Mouse (Mus musculus) kidney, adult 2 months (tissue): ENCODE data around the gene Il18r1. TPM values are rescaled to one million over a fixed set of nuclear protein-coding genes. Genes with fewer than 3 reads are reported as not detected.
A peak's percentile ranks its signal among the peaks of the same experiment; 100 is the strongest.

ENCODE experiments used
- DNase-seq: peaks from one replicate; pipeline ENCODE4 v3.0.0; 2021
- H3K27ac ChIP-seq: fragments of 200-500 bp; 2 replicates; pipeline ENCODE4 v1.5.1; 2012; ENCODE audit warnings: low read depth, low read length, control low read depth, inconsistent platforms; ENCODE audit not compliant: insufficient read depth
- H3K27me3 ChIP-seq: fragments of 200-500 bp; replicated peaks from 2 replicates; pipeline ENCODE4 v1.6.1; 2012; ENCODE audit warnings: mild to moderate bottlenecking, moderate library complexity, low read length, inconsistent platforms; ENCODE audit not compliant: control insufficient read depth, insufficient read depth
- H3K36me3 ChIP-seq: fragments of 200-500 bp; 2 replicates; pipeline ENCODE4 v1.6.1; 2012; ENCODE audit warnings: mild to moderate bottlenecking, moderate library complexity, low read length, inconsistent platforms; ENCODE audit not compliant: control insufficient read depth, insufficient read depth
- H3K4me1 ChIP-seq: fragments of 200-500 bp; 2 replicates; pipeline ENCODE4 v1.6.1; 2011; ENCODE audit warnings: low read length; ENCODE audit not compliant: control insufficient read depth, insufficient read depth
- H3K4me3 ChIP-seq: fragments of 200-500 bp; 2 replicates; pipeline ENCODE4 v1.5.1; 2011; ENCODE audit warnings: mild to moderate bottlenecking, low read depth, low read length, control low read depth; ENCODE audit not compliant: insufficient read depth
- CTCF ChIP-seq: fragments of 200-500 bp; conservative IDR thresholded peaks from 2 replicates; pipeline ENCODE4 v1.5.1; 2011; ENCODE audit warnings: low read depth, mild to moderate bottlenecking, control low read depth, low read length, moderate library complexity, mixed read lengths; ENCODE audit not compliant: insufficient read depth, insufficient read length
- POLR2A ChIP-seq: fragments of 200-500 bp; IDR thresholded peaks from one replicate; pipeline ENCODE4 v1.6.1; 2011; ENCODE audit warnings: low read depth, low read length, control low read depth
- WGBS: fragments of 180-500 bp; shearing (Covaris S2); methylation state at CpG from one replicate; pipeline ENCODE4 v1.1.7; 2018; 5-methylcytosine and 5-hydroxymethylcytosine counted together
- polyA plus RNA-seq: library from polyadenylated mRNA; depleted of rRNA; stranded (reverse); fragments of >200 nt; gene quantifications from 2 replicates; pipeline ENCODE4 v1.2.3, GENCODE M21; 2012

Gene Il18r1
- polyA plus RNA-seq, 1 experiment = 0.58 TPM

DNA sequence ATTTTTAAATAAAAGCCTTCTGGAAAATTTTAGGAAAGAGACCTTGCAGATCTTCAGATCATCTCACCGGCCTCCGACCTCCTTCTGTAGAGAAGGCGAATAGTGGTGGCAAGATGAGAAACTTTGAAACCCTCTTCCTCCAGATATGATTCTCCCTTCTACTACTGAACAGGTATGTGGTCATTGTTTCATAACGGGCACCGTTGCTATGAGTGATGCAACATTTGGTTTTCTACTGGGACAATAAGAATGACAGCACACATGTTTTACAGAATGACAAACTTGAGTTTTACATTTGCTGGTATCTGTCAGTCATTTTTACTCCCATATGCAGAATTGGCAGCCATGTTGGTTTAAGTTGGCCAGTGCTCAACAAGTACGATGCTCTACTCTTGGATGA lies 51.0 kb downstream of the Il18r1 start:
- no peak for DNase-seq
- no peak overlapping the region for H3K27ac ChIP-seq
- no peaks in the 10 kb centered on the region for H3K36me3 ChIP-seq
- H3K4me1 ChIP-seq = no peaks in the 10 kb centered on the region
- TF ChIP-seq POLR2A (no peak), CTCF (no peak)
- WGBS = 93% methylated on average over 6 of the region's 6 CpGs
- H3K27me3 ChIP-seq = no peaks in the 10 kb centered on the region
- no peak overlapping the region for H3K4me3 ChIP-seq

DNA sequence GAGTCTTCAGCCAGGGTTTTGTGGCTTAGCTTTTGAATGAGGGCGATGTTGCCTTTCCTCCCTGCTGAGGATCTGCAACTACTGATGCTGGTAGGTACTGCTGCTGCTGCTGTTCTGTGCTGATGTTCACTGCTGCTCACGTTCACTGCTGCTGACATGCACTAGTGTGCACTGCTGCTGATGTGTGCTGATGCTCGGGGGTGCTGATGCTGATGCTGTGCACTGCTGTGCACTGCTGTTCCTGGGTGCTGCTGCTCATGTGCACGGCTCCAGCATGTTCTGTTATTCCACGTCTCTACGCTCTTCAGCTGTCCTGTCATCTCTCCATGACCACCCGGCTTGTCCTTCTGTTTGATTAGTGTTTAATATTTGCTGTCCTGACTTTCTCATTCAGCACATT lies 57.6 kb downstream of the Il18r1 start:
- Histone ChIP-seq H3K4me3 (no peak overlapping the region), H3K27ac (no peak overlapping the region), H3K4me1 (no peaks in the 10 kb centered on the region), H3K27me3 (no peaks in the 10 kb centered on the region; the same call in 1 of the 2 replicates), H3K36me3 (no peaks in the 10 kb centered on the region)
- DNase-seq = no peak
- WGBS = 80% methylated on average over 7 of the region's 7 CpGs
- no peak for TF ChIP-seq CTCF
- TF ChIP-seq POLR2A = no peak

DNA sequence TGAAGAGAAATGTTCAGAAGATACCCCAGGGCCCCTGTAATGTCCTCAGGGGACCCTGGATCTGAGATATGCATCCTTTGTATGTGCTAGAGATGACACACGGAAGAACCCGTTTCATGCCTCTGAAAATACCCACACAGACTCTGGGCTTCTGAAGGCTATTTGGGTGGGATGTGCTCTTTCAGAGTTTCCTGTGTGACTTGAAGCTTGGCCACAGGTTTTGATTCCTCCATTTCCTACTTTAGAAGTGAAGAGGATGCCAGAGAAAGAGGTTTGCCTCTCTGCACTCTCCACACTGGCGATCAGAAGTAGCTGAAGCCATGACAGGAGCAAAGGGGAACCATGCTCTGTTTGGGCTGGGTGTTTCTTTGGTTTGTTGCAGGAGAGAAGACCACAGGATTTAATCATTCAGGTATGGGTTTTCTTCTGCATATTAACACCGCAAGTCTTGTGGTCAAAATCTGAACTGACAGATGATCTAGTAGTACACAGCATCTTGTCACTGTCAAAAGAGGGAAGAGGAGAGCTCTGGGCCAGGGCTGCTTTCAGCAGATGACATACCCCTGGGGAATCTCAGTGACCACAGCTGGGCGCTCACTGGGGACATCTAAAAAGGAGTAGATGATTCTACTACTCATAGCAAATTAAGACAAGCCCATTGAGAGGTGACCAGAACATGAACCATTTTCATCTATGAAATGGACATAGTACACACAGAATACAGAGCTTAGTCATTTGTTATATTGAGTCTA lies 58.8 kb downstream of the Il18r1 start:
- no peak for TF ChIP-seq POLR2A
- no peak for TF ChIP-seq CTCF
- WGBS = 84% methylated on average over 5 of the region's 5 CpGs
- DNase-seq = no peak
- H3K27me3 ChIP-seq = no peaks in the 10 kb centered on the region; the same call in 1 of the 2 replicates
- no peak overlapping the region for H3K27ac ChIP-seq
- H3K4me1 ChIP-seq = no peaks in the 10 kb centered on the region
- no peak overlapping the region for H3K4me3 ChIP-seq
- H3K36me3 ChIP-seq = no peaks in the 10 kb centered on the region

DNA sequence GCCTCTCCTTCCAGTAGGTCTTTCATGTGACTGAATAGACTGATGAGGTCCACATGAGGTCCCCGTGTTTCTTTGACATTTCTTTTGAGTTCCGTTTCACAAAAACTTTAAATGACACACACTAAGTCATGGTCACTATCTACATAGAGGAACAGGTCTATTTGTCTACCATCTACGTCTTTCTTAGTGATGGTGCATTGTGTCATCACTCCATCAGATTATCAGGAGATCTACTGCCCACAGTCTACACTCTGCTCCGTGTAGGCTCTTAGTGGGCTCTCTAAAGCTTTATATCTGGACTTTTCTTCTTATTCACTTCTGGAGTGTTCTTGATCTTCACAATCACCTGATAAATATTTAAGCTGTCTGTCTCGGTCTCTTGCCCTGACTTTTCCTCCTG lies 63.9 kb downstream of the Il18r1 start:
- TF ChIP-seq CTCF (no peak), POLR2A (no peak)
- no peak for DNase-seq
- no peaks in the 10 kb centered on the region for H3K36me3 ChIP-seq
- H3K4me1 ChIP-seq = no peaks in the 10 kb centered on the region
- H3K27me3 ChIP-seq = no peaks in the 10 kb centered on the region; the same call in 1 of the 2 replicates
- WGBS = 87% methylated on average over 5 of the region's 5 CpGs
- H3K27ac ChIP-seq = no peak overlapping the region
- H3K4me3 ChIP-seq = no peak overlapping the region

DNA sequence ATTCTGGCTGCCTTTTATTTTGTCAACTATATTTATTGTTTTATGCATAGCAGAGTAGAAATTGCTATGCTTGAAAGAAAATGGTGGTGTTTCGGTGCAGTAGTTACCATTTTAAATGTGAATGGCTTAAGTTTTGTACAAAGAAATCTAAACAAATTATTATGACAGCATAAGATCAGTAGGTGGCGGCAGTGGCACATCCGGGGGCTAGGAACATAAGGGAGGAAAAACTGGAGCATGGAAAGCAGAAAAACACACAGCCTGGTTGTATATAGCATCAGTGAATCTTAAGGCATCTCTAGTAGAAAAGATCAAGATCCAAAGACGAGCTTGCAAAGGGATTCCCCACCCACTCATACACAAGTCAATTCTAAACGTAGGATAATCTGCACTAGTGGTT lies 72.2 kb downstream of the Il18r1 start:
- Histone ChIP-seq H3K36me3 (no peaks in the 10 kb centered on the region), H3K27me3 (no peaks in the 10 kb centered on the region), H3K4me3 (no peak overlapping the region), H3K27ac (no peak overlapping the region), H3K4me1 (no peaks in the 10 kb centered on the region)
- 76% methylated on average over 5 of the region's 5 CpGs for WGBS
- DNase-seq = no peak
- TF ChIP-seq CTCF = no peak; the same call in 1 of the 2 replicates
- TF ChIP-seq POLR2A = no peak

DNA sequence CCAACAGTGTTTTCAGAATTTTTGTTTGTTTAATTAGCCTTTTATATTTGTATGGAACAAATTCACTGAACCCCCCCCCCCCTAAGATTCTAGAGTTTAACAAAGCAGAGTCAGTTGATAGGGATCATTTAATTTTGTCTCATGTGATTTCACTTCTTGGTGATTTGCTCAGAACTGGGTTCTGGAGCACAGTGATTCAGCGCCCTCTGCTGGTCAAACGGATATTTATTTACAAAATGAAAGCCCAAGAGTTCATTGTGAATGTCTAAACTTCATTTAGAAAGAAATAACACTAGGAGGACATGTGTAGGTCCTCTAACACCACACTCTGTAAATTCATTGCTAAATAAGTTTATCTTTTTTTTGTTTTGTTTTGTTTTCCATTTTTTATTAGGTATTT lies 79.3 kb downstream of the Il18r1 start:
- no peak overlapping the region for H3K4me3 ChIP-seq
- H3K27ac ChIP-seq = no peak overlapping the region
- 0% methylated on average over 2 of the region's 2 CpGs for WGBS
- TF ChIP-seq CTCF (peak; percentile 54), POLR2A (no peak)
- peak; percentile 58 for DNase-seq
- H3K27me3 ChIP-seq = no peaks in the 10 kb centered on the region
- H3K36me3 ChIP-seq = no peaks in the 10 kb centered on the region
- no peaks in the 10 kb centered on the region for H3K4me1 ChIP-seq

DNA sequence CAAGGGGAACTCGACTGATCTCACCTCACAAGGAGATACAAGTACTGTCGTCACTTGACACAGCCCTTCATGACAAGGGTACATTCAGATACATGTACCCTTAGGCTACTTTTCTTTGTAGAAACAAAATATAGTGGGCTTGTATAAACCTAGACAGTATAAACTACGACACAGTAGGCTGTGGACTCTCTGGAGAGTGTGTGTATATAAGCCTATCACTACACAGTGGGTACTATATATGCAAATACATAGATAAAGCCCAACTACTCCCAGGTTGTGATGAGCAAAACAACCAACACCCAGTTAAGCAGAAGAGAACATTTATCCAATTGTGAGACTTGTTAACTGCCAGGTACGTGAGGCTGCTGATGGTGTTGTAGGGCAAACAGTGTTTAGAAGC lies 81.3 kb downstream of the Il18r1 start:
- no peaks in the 10 kb centered on the region for H3K4me1 ChIP-seq
- TF ChIP-seq POLR2A = no peak
- TF ChIP-seq CTCF = no peak
- no peak overlapping the region for H3K4me3 ChIP-seq
- no peaks in the 10 kb centered on the region for H3K36me3 ChIP-seq
- H3K27ac ChIP-seq = no peak overlapping the region
- no peaks in the 10 kb centered on the region for H3K27me3 ChIP-seq
- 77% methylated on average over 4 of the region's 4 CpGs for WGBS
- no peak for DNase-seq

DNA sequence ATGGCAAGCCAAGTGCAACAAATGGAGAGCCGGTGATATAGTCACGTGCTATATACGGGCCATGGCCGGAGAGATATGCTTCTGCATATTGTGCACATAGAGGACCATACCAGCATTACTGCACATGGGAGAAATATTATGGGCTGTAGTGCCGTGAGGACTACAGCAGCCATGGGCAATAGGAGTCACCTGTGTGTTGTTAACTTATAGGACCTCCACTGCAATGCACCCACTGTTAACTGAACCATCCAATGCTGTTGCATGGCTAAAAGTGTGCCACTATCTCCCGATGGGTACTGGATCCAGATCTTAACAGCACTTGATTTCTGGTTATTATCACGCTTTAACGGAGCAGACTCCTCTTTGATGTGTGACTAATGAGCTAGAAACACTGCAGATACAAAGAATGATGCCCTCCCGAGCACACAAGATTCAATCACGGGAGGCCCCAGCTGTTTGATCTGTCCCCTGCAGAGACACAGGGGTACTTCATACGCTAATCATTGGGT lies 81.8 kb downstream of the Il18r1 start:
- Histone ChIP-seq H3K27me3 (no peaks in the 10 kb centered on the region), H3K4me1 (no peaks in the 10 kb centered on the region), H3K27ac (no peak overlapping the region), H3K36me3 (no peaks in the 10 kb centered on the region), H3K4me3 (no peak overlapping the region)
- TF ChIP-seq CTCF (no peak), POLR2A (no peak)
- 63% methylated on average over 11 of the region's 11 CpGs for WGBS
- DNase-seq = no peak
